Mouse (Mus musculus) spleen, adult 18-20 months (tissue): ENCODE measurements around the gene Inf2.
A peak's percentile ranks its signal among the peaks of the same experiment; 100 is the strongest.

Source experiments
- DNase-seq, 2 experiments: peaks; one replicate each; pipeline ENCODE4 v3.0.0; 2022; ENCODE audit warnings: mixed read lengths in 2 of 2

Gene Inf2

GRCm38 (mm10) chr12:112628197-112628596 is 39.6 kb downstream of the Inf2 start:
- DNase-seq, result no peak

GRCm38 (mm10) chr12:112628928-112629721 is 40.5 kb downstream of the Inf2 start:
- DNase-seq, result peak; percentile 62 to 73

GRCm38 (mm10) chr12:112630029-112630428 is 41.4 kb downstream of the Inf2 start:
- DNase-seq, result no peak

- no peak for DNase-seq
Measured at GRCm38 (mm10) chr12:112630796-112631195, 42.2 kb downstream of the Inf2 start.

- DNase-seq, result no peak
Measured at GRCm38 (mm10) chr12:112631472-112631871, 42.9 kb downstream of the Inf2 start.

- no peak for DNase-seq
Measured at GRCm38 (mm10) chr12:112632084-112632777, 43.6 kb downstream of the Inf2 start.

GRCm38 (mm10) chr12:112632907-112633306 is 44.3 kb downstream of the Inf2 start:
- DNase-seq, result peak; percentile 42 to 54

GRCm38 (mm10) chr12:112633686-112634085 is 45.1 kb downstream of the Inf2 start:
- DNase-seq, result no peak

- DNase-seq, result no peak
Measured at GRCm38 (mm10) chr12:112639526-112639925, 50.9 kb downstream of the Inf2 start.

- DNase-seq, result no peak
Measured at GRCm38 (mm10) chr12:112643126-112643525, 54.5 kb downstream of the Inf2 start.

- DNase-seq, result peak; percentile 94 to 99
Measured at GRCm38 (mm10) chr12:112644180-112644854, 55.7 kb downstream of the Inf2 start, which contains the start of gene Siva1. Gene Siva1, plus strand, starts transcription at chr12:112644679.

- no peak for DNase-seq
Measured at GRCm38 (mm10) chr12:112644855-112645506, 56.4 kb downstream of the Inf2 start.

- no peak for DNase-seq
Measured at GRCm38 (mm10) chr12:112646139-112646538, 57.6 kb downstream of the Inf2 start.

GRCm38 (mm10) chr12:112648081-112648480 is 59.5 kb downstream of the Inf2 start:
- no peak for DNase-seq

GRCm38 (mm10) chr12:112651778-112652439 is 63.3 kb downstream of the Inf2 start:
- no peak for DNase-seq

- DNase-seq, result peak; percentile 68 to 86
Measured at GRCm38 (mm10) chr12:112653157-112653824, 64.7 kb downstream of the Inf2 start.

- no peak for DNase-seq
Measured at GRCm38 (mm10) chr12:112654076-112654475, 65.5 kb downstream of the Inf2 start.

- DNase-seq, result no peak
Measured at GRCm38 (mm10) chr12:112658619-112659018, 70.0 kb downstream of the Inf2 start.

GRCm38 (mm10) chr12:112659109-112659508 is 70.5 kb downstream of the Inf2 start:
- peak; percentile 47 to 74 for DNase-seq

- DNase-seq, result no peak
Measured at GRCm38 (mm10) chr12:112660576-112661326, 72.2 kb downstream of the Inf2 start.

GRCm38 (mm10) chr12:112661327-112661605 is 72.7 kb downstream of the Inf2 start:
- DNase-seq, result no peak
